Mouse (Mus musculus): ENCODE data around the gene Dusp13. TPM values are rescaled to one million over a fixed set of nuclear protein-coding genes. Genes with fewer than 3 reads are reported as not detected.

Gene Dusp13
- polyA plus RNA-seq, 1 experiment from 2014 or later = not detected

- Histone ChIP-seq H3K36me3 (no peaks in the 10 kb centered on the region), H3K4me1 (replicated peaks) (peaks cover 8% of the 10 kb centered on the region), H3K27ac (no peak overlapping the region), H3K9ac (no peak overlapping the region), H3K9me3 (replicated peaks) (no peaks in the 10 kb centered on the region), H3K4me2 (no peak overlapping the region), H3K27me3 (no peaks in the 10 kb centered on the region; the same call in 1 of the 2 replicates), H3K4me3 (no peak overlapping the region)
- 72% methylated on average over 2 of the region's 2 CpGs for WGBS
- ATAC-seq (replicated peaks; ENCODE audit: insufficient number of reproducible peaks, insufficient read depth, low FRiP score, low read depth) = no peak
Observed at GRCm38 (mm10) chr14:21746846-21747245, 4.1 kb downstream of the Dusp13 start.

- ATAC-seq (replicated peaks; ENCODE audit: insufficient number of reproducible peaks, insufficient read depth, low FRiP score, low read depth) = no peak
- no peaks in the 10 kb centered on the region for H3K9me3 ChIP-seq (replicated peaks)
Observed at GRCm38 (mm10) chr14:21746251-21746650, 4.7 kb downstream of the Dusp13 start.

GRCm38 (mm10) chr14:21745149-21745548 is 5.8 kb downstream of the Dusp13 start:
- WGBS = 56% methylated on average over 5 of the region's 5 CpGs

More at GRCm38 (mm10) chr14:21746251-21746650, 4.7 kb downstream of the Dusp13 start:
- Histone ChIP-seq H3K4me2 (no peak overlapping the region), H3K4me3 (no peak overlapping the region), H3K27ac (no peak overlapping the region), H3K27me3 (no peaks in the 10 kb centered on the region; the same call in 1 of the 2 replicates), H3K4me1 (replicated peaks) (0 out of 2 replicates have a peak, but pooled peaks cover 6% of the 10 kb centered on the region), H3K36me3 (no peaks in the 10 kb centered on the region), H3K9ac (no peak overlapping the region)
- WGBS = 81% methylated on average over 8 of the region's 8 CpGs

GRCm38 (mm10) chr14:21744169-21744568 is 6.8 kb downstream of the Dusp13 start:
- H3K4me1 ChIP-seq (replicated peaks) = 0 out of 2 replicates have a peak, but pooled peaks cover 2% of the 10 kb centered on the region
- H3K9me3 ChIP-seq (replicated peaks) = no peaks in the 10 kb centered on the region
- no peak for ATAC-seq (replicated peaks; ENCODE audit: insufficient number of reproducible peaks, insufficient read depth, low FRiP score, low read depth)
- no peaks in the 10 kb centered on the region; the same call in 1 of the 2 replicates for H3K27me3 ChIP-seq
- H3K27ac ChIP-seq = no peak overlapping the region
- no peak overlapping the region for H3K4me3 ChIP-seq
- WGBS = 81% methylated on average over 1 of the region's 1 CpGs
- H3K36me3 ChIP-seq = no peaks in the 10 kb centered on the region
- H3K9ac ChIP-seq = no peak overlapping the region
- H3K4me2 ChIP-seq = no peak overlapping the region

More at GRCm38 (mm10) chr14:21745149-21745548, 5.8 kb downstream of the Dusp13 start:
- ATAC-seq (replicated peaks; ENCODE audit: insufficient number of reproducible peaks, insufficient read depth, low FRiP score, low read depth) = no peak
- H3K9ac ChIP-seq = no peak overlapping the region
- no peak overlapping the region for H3K4me3 ChIP-seq
- H3K4me2 ChIP-seq = no peak overlapping the region
- no peaks in the 10 kb centered on the region; the same call in 1 of the 2 replicates for H3K27me3 ChIP-seq
- no peak overlapping the region for H3K27ac ChIP-seq
- H3K4me1 ChIP-seq (replicated peaks) = 0 out of 2 replicates have a peak, but pooled peaks cover 5% of the 10 kb centered on the region
- no peaks in the 10 kb centered on the region for H3K36me3 ChIP-seq
- H3K9me3 ChIP-seq (replicated peaks) = no peaks in the 10 kb centered on the region

- no peaks in the 10 kb centered on the region for H3K36me3 ChIP-seq
- no peaks in the 10 kb centered on the region for H3K9me3 ChIP-seq (replicated peaks)
- 93% methylated on average over 4 of the region's 4 CpGs for WGBS
- H3K9ac ChIP-seq = no peak overlapping the region
- 0 out of 2 replicates have a peak, but pooled peaks cover 2% of the 10 kb centered on the region for H3K4me1 ChIP-seq (replicated peaks)
- no peaks in the 10 kb centered on the region; the same call in 1 of the 2 replicates for H3K27me3 ChIP-seq
- no peak overlapping the region for H3K27ac ChIP-seq
- H3K4me3 ChIP-seq = no peak overlapping the region
- no peak for ATAC-seq (replicated peaks; ENCODE audit: insufficient number of reproducible peaks, insufficient read depth, low FRiP score, low read depth)
- H3K4me2 ChIP-seq = no peak overlapping the region
Observed at GRCm38 (mm10) chr14:21742441-21742840, 8.5 kb downstream of the Dusp13 start.

- Histone ChIP-seq H3K9ac (no peak overlapping the region), H3K9me3 (replicated peaks) (no peaks in the 10 kb centered on the region), H3K27ac (no peak overlapping the region), H3K4me1 (replicated peaks) (0 out of 2 replicates have a peak, but pooled peaks cover 2% of the 10 kb centered on the region), H3K4me2 (no peak overlapping the region), H3K27me3 (no peaks in the 10 kb centered on the region; the same call in 1 of the 2 replicates), H3K4me3 (no peak overlapping the region), H3K36me3 (no peaks in the 10 kb centered on the region)
- 15% methylated on average over 4 of the region's 4 CpGs for WGBS
- peak; percentile 47 for ATAC-seq (replicated peaks; ENCODE audit: insufficient number of reproducible peaks, insufficient read depth, low FRiP score, low read depth)
Observed at GRCm38 (mm10) chr14:21741786-21742185, 9.2 kb downstream of the Dusp13 start.

- no peak for ATAC-seq (replicated peaks; ENCODE audit: insufficient number of reproducible peaks, insufficient read depth, low FRiP score, low read depth)
- Histone ChIP-seq H3K4me1 (replicated peaks) (0 out of 2 replicates have a peak, but pooled peaks cover 2% of the 10 kb centered on the region), H3K4me3 (no peak overlapping the region), H3K9ac (no peak overlapping the region), H3K36me3 (no peaks in the 10 kb centered on the region), H3K27me3 (no peaks in the 10 kb centered on the region; the same call in 1 of the 2 replicates), H3K4me2 (no peak overlapping the region), H3K9me3 (replicated peaks) (no peaks in the 10 kb centered on the region), H3K27ac (no peak overlapping the region)
- 88% methylated on average over 3 of the region's 3 CpGs for WGBS
Observed at GRCm38 (mm10) chr14:21741314-21741713, 9.7 kb downstream of the Dusp13 start.

GRCm38 (mm10) chr14:21740345-21740744 is 10.6 kb downstream of the Dusp13 start:
- no peaks in the 10 kb centered on the region; the same call in 1 of the 2 replicates for H3K27me3 ChIP-seq
- no peaks in the 10 kb centered on the region for H3K36me3 ChIP-seq
- no peaks in the 10 kb centered on the region for H3K9me3 ChIP-seq (replicated peaks)
- no peak for ATAC-seq (replicated peaks; ENCODE audit: insufficient number of reproducible peaks, insufficient read depth, low FRiP score, low read depth)
- no peak overlapping the region for H3K4me2 ChIP-seq
- no peak overlapping the region for H3K27ac ChIP-seq
- no peak overlapping the region for H3K4me3 ChIP-seq
- H3K4me1 ChIP-seq (replicated peaks) = 0 out of 2 replicates have a peak, but pooled peaks cover 2% of the 10 kb centered on the region
- no peak overlapping the region for H3K9ac ChIP-seq
- 91% methylated on average over 7 of the region's 7 CpGs for WGBS

GRCm38 (mm10) chr14:21733131-21733905 is 17.7 kb downstream of the Dusp13 start:
- Histone ChIP-seq H3K27ac (no peak overlapping the region), H3K9ac (no peak overlapping the region), H3K9me3 (replicated peaks) (no peaks in the 10 kb centered on the region), H3K36me3 (no peaks in the 10 kb centered on the region), H3K4me1 (replicated peaks) (peaks cover 6% of the 10 kb centered on the region; the same call in 1 of the 2 replicates), H3K27me3 (no peaks in the 10 kb centered on the region), H3K4me3 (no peak overlapping the region), H3K4me2 (no peak overlapping the region)
- no peak for ATAC-seq (replicated peaks; ENCODE audit: insufficient number of reproducible peaks, insufficient read depth, low FRiP score, low read depth)
- 87% methylated on average over 15 of the region's 15 CpGs for WGBS

- 95% methylated on average over 4 of the region's 4 CpGs for WGBS
- ATAC-seq (replicated peaks; ENCODE audit: insufficient number of reproducible peaks, insufficient read depth, low FRiP score, low read depth) = no peak
- H3K4me3 ChIP-seq = no peak overlapping the region
- no peaks in the 10 kb centered on the region for H3K27me3 ChIP-seq
- H3K36me3 ChIP-seq = no peaks in the 10 kb centered on the region
- H3K4me2 ChIP-seq = no peak overlapping the region
- no peak overlapping the region for H3K9ac ChIP-seq
- H3K27ac ChIP-seq = no peak overlapping the region
- H3K4me1 ChIP-seq (replicated peaks) = peaks cover 6% of the 10 kb centered on the region; the same call in 1 of the 2 replicates
- no peaks in the 10 kb centered on the region for H3K9me3 ChIP-seq (replicated peaks)
Observed at GRCm38 (mm10) chr14:21729936-21730335, 21.0 kb downstream of the Dusp13 start.

- Histone ChIP-seq H3K4me2 (no peak overlapping the region), H3K27ac (no peak overlapping the region), H3K9ac (no peak overlapping the region), H3K27me3 (no peaks in the 10 kb centered on the region), H3K9me3 (replicated peaks) (no peaks in the 10 kb centered on the region), H3K4me1 (replicated peaks) (peaks cover 6% of the 10 kb centered on the region; the same call in 1 of the 2 replicates), H3K4me3 (no peak overlapping the region), H3K36me3 (no peaks in the 10 kb centered on the region)
- no peak for ATAC-seq (replicated peaks; ENCODE audit: insufficient number of reproducible peaks, insufficient read depth, low FRiP score, low read depth)
- 53% methylated on average over 6 of the region's 6 CpGs for WGBS
Observed at GRCm38 (mm10) chr14:21729031-21729732, 21.8 kb downstream of the Dusp13 start.
